Mouse (Mus musculus): ENCODE data around the gene Cdca4.

- TF ChIP-seq CTCF (IDR thresholded peaks at IDR 0.05; ENCODE audit: low read depth) (peak; percentile 88), EP300 (IDR thresholded peaks at IDR 0.05; ENCODE audit: low read depth) (no peak)
These were observed 44.4 kb upstream of the Cdca4 start for GRCm38 (mm10) chr12:112873452-112874190.

Measured in liver, postnatal 0 days (tissue).